Mouse (Mus musculus): Measurements from ENCODE around the gene Cbr1.
A peak's percentile ranks its signal among the peaks of the same experiment; 100 is the strongest.

DNA sequence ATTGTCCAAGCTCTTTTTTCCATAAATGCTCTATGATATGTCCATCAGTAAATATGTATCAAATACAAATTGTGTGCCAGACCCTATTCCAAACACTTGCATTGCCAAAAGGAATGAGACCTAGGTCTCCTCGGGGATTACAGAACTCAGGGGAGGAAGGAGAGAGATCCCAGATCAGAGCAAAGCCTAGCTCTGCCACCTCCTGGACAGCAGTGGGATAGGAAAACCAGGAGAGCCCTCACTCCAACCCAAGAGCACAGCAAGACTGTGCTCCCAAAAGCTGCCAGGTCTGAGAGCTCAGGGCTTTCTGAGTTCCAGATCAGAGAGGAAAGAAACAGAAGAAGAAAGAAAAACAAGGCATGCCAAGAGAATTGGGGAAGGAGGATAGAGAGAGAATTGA lies 21.1 kb downstream of the Cbr1 start:
- TF ChIP-seq EP300 (IDR thresholded peaks at IDR 0.05; ENCODE audit: low read depth) = no peak
- TF ChIP-seq CTCF (IDR thresholded peaks at IDR 0.05; ENCODE audit: low read depth) = peak; percentile 45
